Mouse (Mus musculus) heart, embryonic 15.5 days (tissue): ENCODE data around the gene Patj. TPM values are rescaled to one million over a fixed set of nuclear protein-coding genes. Genes with fewer than 3 reads are reported as not detected.

Experiments used
- ATAC-seq: fragments of 200-750 bp; cut with Nextera tagmentation; replicated peaks from 2 replicates; pipeline ENCODE4 v1.8.0; 2017; ENCODE audit warnings: low read depth, moderate TSS enrichment; ENCODE audit not compliant: insufficient number of reproducible peaks, insufficient read depth, low FRiP score
- H3K27ac ChIP-seq: fragments of 300-500 bp; sonication (generic); 2 replicates; pipeline ENCODE4 v1.5.1; 2015; ENCODE audit warnings: mild to moderate bottlenecking, inconsistent platforms
- H3K27me3 ChIP-seq: fragments of 300-500 bp; sonication (generic); 2 replicates; pipeline ENCODE4 v1.6.1; 2015; ENCODE audit warnings: inconsistent platforms
- H3K36me3 ChIP-seq: fragments of 300-500 bp; sonication (generic); 2 replicates; pipeline ENCODE4 v1.6.1; 2015; ENCODE audit warnings: mild to moderate bottlenecking, inconsistent platforms
- H3K4me1 ChIP-seq: fragments of 300-500 bp; sonication (generic); replicated peaks from 2 replicates; pipeline ENCODE4 v1.6.1; 2015; ENCODE audit warnings: inconsistent platforms
- H3K4me2 ChIP-seq: fragments of 300-500 bp; sonication (generic); 2 replicates; pipeline ENCODE4 v1.6.1; 2015; ENCODE audit warnings: inconsistent platforms, mild to moderate bottlenecking, moderate library complexity
- H3K4me3 ChIP-seq: fragments of 300-500 bp; sonication (generic); 2 replicates; pipeline ENCODE4 v1.5.1; 2015; ENCODE audit warnings: mild to moderate bottlenecking, inconsistent platforms
- H3K9ac ChIP-seq: fragments of 300-500 bp; sonication (generic); 2 replicates; pipeline ENCODE4 v1.6.1; 2015; ENCODE audit warnings: mild to moderate bottlenecking, inconsistent platforms
- H3K9me3 ChIP-seq: fragments of 300-500 bp; sonication (generic); replicated peaks from 2 replicates; pipeline ENCODE4 v1.6.1; 2016; ENCODE audit warnings: inconsistent platforms
- WGBS: fragments of 180-500 bp; shearing (Covaris S2); methylation state at CpG from one replicate; pipeline ENCODE4 v1.1.7; 2015; ENCODE audit warnings: mixed read lengths; 5-methylcytosine and 5-hydroxymethylcytosine counted together
- polyA plus RNA-seq: library from polyadenylated mRNA; unstranded; fragments of >200 nt; fragmentation: Nextera tagmentation; extraction: Ambion mirVana; gene quantifications from 2 replicates; pipeline ENCODE4 v1.2.1, GENCODE M21; 2015

Patj gene
- 5.9 and 10.4 TPM in 2 replicates for polyA plus RNA-seq

GRCm38 (mm10) chr4:98395690-98396437 lies at the start of gene Patj:
TSS of gene Patj (plus strand) at chr4:98395785.
- Histone ChIP-seq H3K27me3 (no peaks in the 10 kb centered on the region), H3K9me3 (no peaks in the 10 kb centered on the region), H3K4me2 (peak within 1 kb of the TSS; percentile 79), H3K4me1 (peaks cover 6% of the 10 kb centered on the region), H3K27ac (peak within 1 kb of the TSS; percentile 79), H3K9ac (peak within 1 kb of the TSS; percentile 82), H3K4me3 (peak within 1 kb of the TSS; percentile 69), H3K36me3 (no peaks in the 10 kb centered on the region)
- ATAC-seq, result peak; percentile 83
- WGBS, result 2% methylated on average over 73 of the region's 73 CpGs

- Histone ChIP-seq H3K4me2 (no peak overlapping the region), H3K36me3 (no peaks in the 10 kb centered on the region), H3K27me3 (no peaks in the 10 kb centered on the region), H3K4me3 (no peak overlapping the region), H3K9ac (no peak overlapping the region), H3K4me1 (no peaks in the 10 kb centered on the region), H3K9me3 (no peaks in the 10 kb centered on the region), H3K27ac (no peak overlapping the region)
- no peak for ATAC-seq
- 55% methylated on average over 5 of the region's 5 CpGs for WGBS
Observed at GRCm38 (mm10) chr4:98348580-98348979, 47.0 kb upstream of the Patj start.

- Histone ChIP-seq H3K36me3 (peaks cover 19% of the 10 kb centered on the region; the same call in 1 of the 2 replicates), H3K27ac (no peak overlapping the region), H3K4me1 (no peaks in the 10 kb centered on the region), H3K4me2 (no peak overlapping the region), H3K9ac (no peak overlapping the region), H3K4me3 (no peak overlapping the region), H3K27me3 (no peaks in the 10 kb centered on the region), H3K9me3 (no peaks in the 10 kb centered on the region)
- ATAC-seq, result no peak
- 91% methylated on average over 9 of the region's 9 CpGs for WGBS
Observed at GRCm38 (mm10) chr4:98358034-98358809, 37.4 kb upstream of the Patj start.

GRCm38 (mm10) chr4:98375401-98375800 lies 20.2 kb upstream of the Patj start:
- Histone ChIP-seq H3K27ac (no peak overlapping the region), H3K4me3 (no peak overlapping the region), H3K36me3 (peaks cover 15% of the 10 kb centered on the region; the same call in 1 of the 2 replicates), H3K4me1 (peaks cover 7% of the 10 kb centered on the region), H3K4me2 (no peak overlapping the region), H3K9me3 (no peaks in the 10 kb centered on the region), H3K27me3 (no peaks in the 10 kb centered on the region), H3K9ac (no peak overlapping the region)
- ATAC-seq, result no peak
- WGBS, result 48% methylated on average over 4 of the region's 4 CpGs

GRCm38 (mm10) chr4:98376943-98377342 lies 18.6 kb upstream of the Patj start:
- Histone ChIP-seq H3K9ac (no peak overlapping the region), H3K4me1 (peaks cover 9% of the 10 kb centered on the region), H3K4me2 (no peak overlapping the region), H3K27ac (no peak overlapping the region), H3K4me3 (no peak overlapping the region), H3K27me3 (no peaks in the 10 kb centered on the region), H3K36me3 (peaks cover 14% of the 10 kb centered on the region; the same call in 1 of the 2 replicates), H3K9me3 (no peaks in the 10 kb centered on the region)
- no peak for ATAC-seq
- 94% methylated on average over 2 of the region's 2 CpGs for WGBS

- H3K36me3 ChIP-seq, result peaks cover 9% of the 10 kb centered on the region; the same call in 1 of the 2 replicates
- no peaks in the 10 kb centered on the region for H3K9me3 ChIP-seq
- H3K9ac ChIP-seq, result peak within 1 kb of the TSS; percentile 99
- H3K4me1 ChIP-seq, result peaks cover 6% of the 10 kb centered on the region; the same call in 1 of the 2 replicates
- peak within 1 kb of the TSS; percentile 62 for H3K4me2 ChIP-seq
- peak within 1 kb of the TSS; percentile 80 for H3K27ac ChIP-seq
- WGBS, result under 1% methylated on average over 44 of the region's 46 CpGs
- no peaks in the 10 kb centered on the region for H3K27me3 ChIP-seq
- H3K4me3 ChIP-seq, result peak within 1 kb of the TSS; percentile 98
- ATAC-seq, result peak; percentile 89
Observed at GRCm38 (mm10) chr4:98382716-98383424, 12.7 kb upstream of the Patj start, which contains the start of gene Tm2d1. TSS of gene Tm2d1 (minus strand) at chr4:98383306.

GRCm38 (mm10) chr4:98385036-98385435 lies 10.5 kb upstream of the Patj start:
- H3K27me3 ChIP-seq, result no peaks in the 10 kb centered on the region
- no peak overlapping the region for H3K4me2 ChIP-seq
- peaks cover 6% of the 10 kb centered on the region; the same call in 1 of the 2 replicates for H3K4me1 ChIP-seq
- no peaks in the 10 kb centered on the region for H3K36me3 ChIP-seq
- WGBS, result 51% methylated on average over 5 of the region's 5 CpGs
- no peaks in the 10 kb centered on the region for H3K9me3 ChIP-seq
- H3K9ac ChIP-seq, result no peak overlapping the region
- ATAC-seq, result no peak
- no peak overlapping the region for H3K4me3 ChIP-seq
- H3K27ac ChIP-seq, result no peak overlapping the region

GRCm38 (mm10) chr4:98395346-98395689 lies 267 bp upstream of the Patj start:
- peak overlapping the region; percentile 79 for H3K27ac ChIP-seq
- H3K36me3 ChIP-seq, result no peaks in the 10 kb centered on the region
- 4% methylated on average over 7 of the region's 7 CpGs for WGBS
- ATAC-seq, result no peak
- H3K9ac ChIP-seq, result peak overlapping the region; percentile 82
- no peaks in the 10 kb centered on the region for H3K9me3 ChIP-seq
- H3K4me2 ChIP-seq, result peak overlapping the region; percentile 79
- H3K27me3 ChIP-seq, result no peaks in the 10 kb centered on the region
- peaks cover 4% of the 10 kb centered on the region for H3K4me1 ChIP-seq
- H3K4me3 ChIP-seq, result peak overlapping the region; percentile 69

GRCm38 (mm10) chr4:98400926-98401583 lies 5.5 kb downstream of the Patj start:
- 34% methylated on average over 6 of the region's 6 CpGs for WGBS
- no peak overlapping the region for H3K4me2 ChIP-seq
- no peaks in the 10 kb centered on the region for H3K9me3 ChIP-seq
- ATAC-seq, result no peak
- no peak overlapping the region for H3K4me3 ChIP-seq
- H3K4me1 ChIP-seq, result peaks cover 15% of the 10 kb centered on the region
- no peaks in the 10 kb centered on the region for H3K27me3 ChIP-seq
- no peak overlapping the region for H3K9ac ChIP-seq
- H3K36me3 ChIP-seq, result no peaks in the 10 kb centered on the region
- H3K27ac ChIP-seq, result peak overlapping the region; percentile 43

GRCm38 (mm10) chr4:98401584-98401962 lies 6.0 kb downstream of the Patj start:
- WGBS, result 65% methylated on average over 2 of the region's 2 CpGs
- peak overlapping the region; percentile 43 for H3K27ac ChIP-seq

GRCm38 (mm10) chr4:98403492-98403891 lies 7.9 kb downstream of the Patj start:
- H3K36me3 ChIP-seq, result no peaks in the 10 kb centered on the region
- no peak overlapping the region for H3K27ac ChIP-seq
- H3K9ac ChIP-seq, result no peak overlapping the region
- H3K4me3 ChIP-seq, result no peak overlapping the region
- H3K4me2 ChIP-seq, result no peak overlapping the region
- no peaks in the 10 kb centered on the region for H3K27me3 ChIP-seq
- no peaks in the 10 kb centered on the region for H3K9me3 ChIP-seq
- H3K4me1 ChIP-seq, result peaks cover 11% of the 10 kb centered on the region
- no peak for ATAC-seq
- 74% methylated on average over 4 of the region's 4 CpGs for WGBS

More at GRCm38 (mm10) chr4:98401584-98401962, 6.0 kb downstream of the Patj start:
- Histone ChIP-seq H3K27me3 (no peaks in the 10 kb centered on the region), H3K36me3 (no peaks in the 10 kb centered on the region), H3K4me3 (no peak overlapping the region), H3K4me1 (peaks cover 12% of the 10 kb centered on the region), H3K4me2 (no peak overlapping the region), H3K9ac (no peak overlapping the region), H3K9me3 (no peaks in the 10 kb centered on the region)
- no peak for ATAC-seq
